Mouse (Mus musculus): Measurements from ENCODE around the gene Gm20388. TPM values are rescaled to one million over a fixed set of nuclear protein-coding genes. Genes with fewer than 3 reads are reported as not detected.

Gm20388 gene
- total and polyA plus RNA-seq, 3 experiments: 0.02 to 0.05 TPM; not detected in 1

DNA sequence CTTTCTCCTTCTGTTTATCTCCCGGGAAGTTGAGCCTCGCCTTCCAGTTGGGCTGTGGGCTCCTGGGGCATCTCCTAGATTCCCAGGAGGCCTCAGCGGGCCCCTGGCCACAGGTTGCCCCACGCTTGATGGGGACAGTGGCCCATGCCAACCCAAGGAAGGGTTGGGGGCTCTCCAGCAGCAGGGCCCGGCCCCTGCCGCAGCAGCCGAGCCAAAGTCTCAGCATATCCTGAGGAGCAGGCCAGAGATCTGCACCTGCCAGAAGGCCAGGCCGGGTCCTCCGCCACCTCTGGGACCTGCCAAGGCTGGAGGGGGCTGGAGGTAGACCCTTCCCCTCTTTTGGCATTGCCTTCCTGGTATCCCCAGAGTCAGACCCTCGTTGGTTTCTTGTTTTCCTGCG is 1820.4 kb downstream of the Gm20388 start:
- no peaks in the 10 kb centered on the region for H3K36me3 ChIP-seq (replicated peaks)
- H3K9me3 ChIP-seq (replicated peaks): peaks cover 59% of the 10 kb centered on the region
- no peaks in the 10 kb centered on the region for H3K4me1 ChIP-seq (ENCODE audit: insufficient read depth, low read depth, low read length)
- H3K4me3 ChIP-seq (ENCODE audit: low read depth, low read length): no peak overlapping the region; the same call in 1 of the 2 replicates
- TF ChIP-seq POLR2AphosphoS5 (IDR thresholded peaks at IDR 0.05; ENCODE audit: insufficient replicate concordance, low read depth, low read length): no peak
- no peak for TF ChIP-seq GATA2 (IDR thresholded peaks at IDR 0.05; ENCODE audit: borderline replicate concordance, low read depth, low read length)
- no peak for TF ChIP-seq GATA1 (IDR thresholded peaks at IDR 0.05; ENCODE audit: borderline replicate concordance, low read length)
- no peak for TF ChIP-seq CTCF (IDR thresholded peaks at IDR 0.05; ENCODE audit: low read depth, low read length)
- TF ChIP-seq TAL1 (conservative IDR thresholded peaks at IDR 0.05; ENCODE audit: low read depth, low read length): no peak
- ATAC-seq (ENCODE audit: extremely low read depth, insufficient number of reproducible peaks, low FRiP score, poor library complexity, severe bottlenecking) (no peak), DNase-seq (ENCODE audit: low spot score) (no peak)
- peaks cover 2% of the 10 kb centered on the region; the same call in 1 of the 2 replicates for H3K27me3 ChIP-seq (ENCODE audit: insufficient read depth, low read length)

DNA sequence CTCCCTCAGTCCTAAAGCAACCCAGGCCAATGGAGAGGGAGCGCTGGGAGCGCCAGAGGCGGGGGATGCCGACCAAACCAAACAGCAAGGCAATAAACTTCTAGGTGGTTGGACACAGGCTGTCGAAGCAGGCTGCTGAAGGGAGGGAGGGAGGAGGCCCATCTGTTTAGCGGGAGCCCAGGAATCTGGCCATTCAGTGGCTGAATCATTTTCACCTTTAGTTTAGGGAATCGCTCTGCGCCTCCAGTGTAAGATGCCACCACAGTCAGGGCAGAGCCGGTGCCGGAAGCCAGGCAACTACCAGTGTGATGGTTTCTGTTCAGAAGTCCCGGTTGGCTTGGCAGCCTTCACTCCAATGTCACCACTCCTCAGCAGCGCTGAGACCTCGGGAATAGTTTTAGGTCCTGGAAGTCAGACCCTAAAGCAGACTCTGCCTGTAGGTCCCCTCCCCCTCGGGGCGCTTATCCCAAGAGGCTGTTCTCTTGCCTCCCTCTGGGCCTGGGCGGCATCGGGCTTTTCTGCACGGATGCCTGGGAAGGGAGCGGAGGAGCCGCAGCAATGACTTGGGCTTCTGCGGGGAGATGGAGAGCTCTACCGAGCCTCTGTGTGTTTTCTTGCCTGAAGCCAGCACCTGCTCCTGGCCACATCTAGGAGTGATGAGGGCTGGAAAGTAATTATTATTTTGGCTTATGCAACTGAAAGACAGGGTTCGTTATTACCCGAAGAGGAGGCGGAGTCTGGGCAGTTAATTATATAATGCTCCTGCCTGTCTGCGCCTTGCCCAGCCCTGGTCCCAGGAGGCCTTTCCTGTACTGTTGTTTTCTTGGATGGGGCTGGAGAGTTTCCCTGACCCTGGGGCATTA is 1821.1 kb downstream of the Gm20388 start:
- no peak for TF ChIP-seq POLR2AphosphoS5 (IDR thresholded peaks at IDR 0.05; ENCODE audit: insufficient replicate concordance, low read depth, low read length)
- Histone ChIP-seq H3K4me1 (ENCODE audit: insufficient read depth, low read depth, low read length) (no peaks in the 10 kb centered on the region), H3K27me3 (ENCODE audit: insufficient read depth, low read length) (peaks cover 2% of the 10 kb centered on the region; the same call in 1 of the 2 replicates), H3K9me3 (replicated peaks) (peaks cover 62% of the 10 kb centered on the region), H3K4me3 (ENCODE audit: low read depth, low read length) (no peak overlapping the region), H3K36me3 (replicated peaks) (no peaks in the 10 kb centered on the region)
- DNase-seq (ENCODE audit: low spot score) (no peak), ATAC-seq (ENCODE audit: extremely low read depth, insufficient number of reproducible peaks, low FRiP score, poor library complexity, severe bottlenecking) (no peak)

GRCm38 (mm10) chr8:121732334-121732665 is 1821.7 kb downstream of the Gm20388 start:
- DNase-seq (ENCODE audit: low spot score): no peak
- peaks cover 2% of the 10 kb centered on the region; the same call in 1 of the 2 replicates for H3K27me3 ChIP-seq (ENCODE audit: insufficient read depth, low read length)
- no peaks in the 10 kb centered on the region for H3K36me3 ChIP-seq (replicated peaks)
- H3K4me3 ChIP-seq (ENCODE audit: low read depth, low read length): no peak overlapping the region
- ATAC-seq (ENCODE audit: extremely low read depth, insufficient number of reproducible peaks, low FRiP score, poor library complexity, severe bottlenecking): no peak
- peaks cover 64% of the 10 kb centered on the region for H3K9me3 ChIP-seq (replicated peaks)
- no peak for TF ChIP-seq GATA1 (IDR thresholded peaks at IDR 0.05; ENCODE audit: borderline replicate concordance, low read length)
- no peak for TF ChIP-seq GATA2 (IDR thresholded peaks at IDR 0.05; ENCODE audit: borderline replicate concordance, low read depth, low read length)
- no peak for TF ChIP-seq TAL1 (conservative IDR thresholded peaks at IDR 0.05; ENCODE audit: low read depth, low read length)
- no peak for TF ChIP-seq CTCF (IDR thresholded peaks at IDR 0.05; ENCODE audit: low read depth, low read length)
- no peak for TF ChIP-seq POLR2AphosphoS5 (IDR thresholded peaks at IDR 0.05; ENCODE audit: insufficient replicate concordance, low read depth, low read length)
- H3K4me1 ChIP-seq (ENCODE audit: insufficient read depth, low read depth, low read length): no peaks in the 10 kb centered on the region

DNA sequence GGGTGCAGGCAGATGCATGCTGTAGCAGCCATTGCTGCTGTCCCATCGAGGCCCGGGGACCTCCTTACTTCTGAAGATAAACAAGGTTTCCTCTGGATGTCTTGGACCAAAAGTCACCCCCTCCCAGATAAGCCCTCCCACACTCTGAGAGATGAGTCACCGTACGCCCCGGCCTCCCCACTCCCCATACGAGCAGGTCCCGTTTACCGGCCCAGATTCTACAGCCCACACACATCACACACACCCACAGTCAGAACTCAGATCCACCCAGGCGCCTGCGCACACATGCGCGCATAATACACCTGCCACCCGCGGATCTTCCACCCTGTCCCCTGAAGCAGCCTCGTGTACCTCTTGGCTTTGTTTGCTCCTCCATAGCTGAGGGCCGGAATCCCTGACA is 1823.6 kb downstream of the Gm20388 start:
- DNase-seq (ENCODE audit: low spot score): no peak
- Histone ChIP-seq H3K9me3 (replicated peaks) (peaks cover 62% of the 10 kb centered on the region), H3K27me3 (ENCODE audit: insufficient read depth, low read length) (no peaks in the 10 kb centered on the region; the same call in 1 of the 2 replicates), H3K4me1 (ENCODE audit: insufficient read depth, low read depth, low read length) (no peaks in the 10 kb centered on the region), H3K4me3 (ENCODE audit: low read depth, low read length) (no peak overlapping the region), H3K36me3 (replicated peaks) (no peaks in the 10 kb centered on the region)
- no peak for ATAC-seq (ENCODE audit: extremely low read depth, insufficient number of reproducible peaks, low FRiP score, poor library complexity, severe bottlenecking)
- no peak for TF ChIP-seq GATA1 (IDR thresholded peaks at IDR 0.05; ENCODE audit: borderline replicate concordance, low read length)
- TF ChIP-seq GATA2 (IDR thresholded peaks at IDR 0.05; ENCODE audit: borderline replicate concordance, low read depth, low read length): no peak
- TF ChIP-seq TAL1 (conservative IDR thresholded peaks at IDR 0.05; ENCODE audit: low read depth, low read length): no peak
- no peak for TF ChIP-seq POLR2AphosphoS5 (IDR thresholded peaks at IDR 0.05; ENCODE audit: insufficient replicate concordance, low read depth, low read length)
- no peak for TF ChIP-seq CTCF (IDR thresholded peaks at IDR 0.05; ENCODE audit: low read depth, low read length)

DNA sequence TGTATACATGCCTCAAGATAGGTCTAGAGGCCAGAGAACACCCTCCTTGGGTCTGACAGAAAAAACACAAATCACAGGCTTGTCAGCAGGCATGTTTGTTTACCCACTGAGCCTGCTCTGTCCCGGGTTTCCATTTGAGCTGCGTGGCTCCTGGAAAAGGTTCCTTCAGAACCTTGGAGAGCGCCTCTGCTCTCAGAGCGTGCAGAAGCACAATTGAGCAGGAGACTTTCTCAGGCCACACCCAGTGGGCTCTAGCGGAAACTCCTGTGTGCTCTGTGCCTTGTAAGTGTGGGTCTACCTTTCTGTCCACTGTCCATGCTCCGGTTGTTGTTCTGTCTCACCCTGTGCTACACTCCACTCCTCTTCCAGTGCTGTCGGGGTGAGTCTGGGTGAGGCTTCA is 1825.6 kb downstream of the Gm20388 start:
- Histone ChIP-seq H3K9me3 (replicated peaks) (peaks cover 49% of the 10 kb centered on the region), H3K36me3 (replicated peaks) (no peaks in the 10 kb centered on the region), H3K4me3 (ENCODE audit: low read depth, low read length) (no peak overlapping the region), H3K27me3 (ENCODE audit: insufficient read depth, low read length) (no peaks in the 10 kb centered on the region), H3K4me1 (ENCODE audit: insufficient read depth, low read depth, low read length) (no peaks in the 10 kb centered on the region)
- DNase-seq (ENCODE audit: low spot score): no peak
- TF ChIP-seq TAL1 (conservative IDR thresholded peaks at IDR 0.05; ENCODE audit: low read depth, low read length) (no peak), POLR2AphosphoS5 (IDR thresholded peaks at IDR 0.05; ENCODE audit: insufficient replicate concordance, low read depth, low read length) (no peak), GATA2 (IDR thresholded peaks at IDR 0.05; ENCODE audit: borderline replicate concordance, low read depth, low read length) (no peak), GATA1 (IDR thresholded peaks at IDR 0.05; ENCODE audit: borderline replicate concordance, low read length) (no peak), CTCF (IDR thresholded peaks at IDR 0.05; ENCODE audit: low read depth, low read length) (no peak)
- no peak for ATAC-seq (ENCODE audit: extremely low read depth, insufficient number of reproducible peaks, low FRiP score, poor library complexity, severe bottlenecking)

DNA sequence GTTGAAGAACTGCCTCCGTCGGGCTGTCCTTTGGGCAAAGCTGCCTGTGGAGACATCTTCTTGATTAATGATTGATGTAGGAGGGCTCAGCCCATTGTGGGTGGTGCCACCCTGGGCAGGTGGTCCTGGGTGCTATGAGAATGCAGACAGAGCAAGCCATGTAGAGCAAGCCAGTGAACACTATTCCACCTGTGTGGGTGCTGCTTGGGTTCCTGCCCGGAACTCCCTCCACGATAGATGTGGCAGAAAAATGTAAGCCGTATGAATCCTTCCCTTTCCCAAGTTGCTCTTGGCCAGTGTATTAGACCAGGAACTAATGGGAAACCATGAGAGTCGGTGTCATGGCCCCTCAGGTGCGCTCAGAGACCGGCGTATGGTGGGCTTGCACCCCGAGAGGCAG is 1830.1 kb downstream of the Gm20388 start:
- TF ChIP-seq GATA2 (IDR thresholded peaks at IDR 0.05; ENCODE audit: borderline replicate concordance, low read depth, low read length) (no peak), POLR2AphosphoS5 (IDR thresholded peaks at IDR 0.05; ENCODE audit: insufficient replicate concordance, low read depth, low read length) (no peak), TAL1 (conservative IDR thresholded peaks at IDR 0.05; ENCODE audit: low read depth, low read length) (no peak), GATA1 (IDR thresholded peaks at IDR 0.05; ENCODE audit: borderline replicate concordance, low read length) (no peak), CTCF (IDR thresholded peaks at IDR 0.05; ENCODE audit: low read depth, low read length) (no peak)
- no peak for ATAC-seq (ENCODE audit: extremely low read depth, insufficient number of reproducible peaks, low FRiP score, poor library complexity, severe bottlenecking)
- peaks cover 33% of the 10 kb centered on the region for H3K9me3 ChIP-seq (replicated peaks)
- DNase-seq (ENCODE audit: low spot score): no peak
- H3K4me3 ChIP-seq (ENCODE audit: low read depth, low read length): no peak overlapping the region
- H3K4me1 ChIP-seq (ENCODE audit: insufficient read depth, low read depth, low read length): no peaks in the 10 kb centered on the region
- no peaks in the 10 kb centered on the region for H3K27me3 ChIP-seq (ENCODE audit: insufficient read depth, low read length)
- no peaks in the 10 kb centered on the region for H3K36me3 ChIP-seq (replicated peaks)

All from G1E (cell line).